Mouse (Mus musculus) heart, embryonic 15.5 days (tissue): Measurements from ENCODE around the gene Myrf. TPM values are rescaled to one million over a fixed set of nuclear protein-coding genes. Genes with fewer than 3 reads are reported as not detected.

Experiments used
- ATAC-seq: fragments of 200-750 bp; cut with Nextera tagmentation; replicated peaks from 2 replicates; pipeline ENCODE4 v1.8.0; 2017; ENCODE audit warnings: low read depth, moderate TSS enrichment; ENCODE audit not compliant: insufficient number of reproducible peaks, insufficient read depth, low FRiP score
- H3K27ac ChIP-seq: fragments of 300-500 bp; sonication (generic); 2 replicates; pipeline ENCODE4 v1.5.1; 2015; ENCODE audit warnings: mild to moderate bottlenecking, inconsistent platforms
- H3K27me3 ChIP-seq: fragments of 300-500 bp; sonication (generic); 2 replicates; pipeline ENCODE4 v1.6.1; 2015; ENCODE audit warnings: inconsistent platforms
- H3K36me3 ChIP-seq: fragments of 300-500 bp; sonication (generic); 2 replicates; pipeline ENCODE4 v1.6.1; 2015; ENCODE audit warnings: mild to moderate bottlenecking, inconsistent platforms
- H3K4me1 ChIP-seq: fragments of 300-500 bp; sonication (generic); replicated peaks from 2 replicates; pipeline ENCODE4 v1.6.1; 2015; ENCODE audit warnings: inconsistent platforms
- H3K4me2 ChIP-seq: fragments of 300-500 bp; sonication (generic); 2 replicates; pipeline ENCODE4 v1.6.1; 2015; ENCODE audit warnings: inconsistent platforms, mild to moderate bottlenecking, moderate library complexity
- H3K4me3 ChIP-seq: fragments of 300-500 bp; sonication (generic); 2 replicates; pipeline ENCODE4 v1.5.1; 2015; ENCODE audit warnings: mild to moderate bottlenecking, inconsistent platforms
- H3K9ac ChIP-seq: fragments of 300-500 bp; sonication (generic); 2 replicates; pipeline ENCODE4 v1.6.1; 2015; ENCODE audit warnings: mild to moderate bottlenecking, inconsistent platforms
- H3K9me3 ChIP-seq: fragments of 300-500 bp; sonication (generic); replicated peaks from 2 replicates; pipeline ENCODE4 v1.6.1; 2016; ENCODE audit warnings: inconsistent platforms
- WGBS: fragments of 180-500 bp; shearing (Covaris S2); methylation state at CpG from one replicate; pipeline ENCODE4 v1.1.7; 2015; ENCODE audit warnings: mixed read lengths; 5-methylcytosine and 5-hydroxymethylcytosine counted together
- polyA plus RNA-seq: library from polyadenylated mRNA; unstranded; fragments of >200 nt; fragmentation: Nextera tagmentation; extraction: Ambion mirVana; gene quantifications from 2 replicates; pipeline ENCODE4 v1.2.1, GENCODE M21; 2015

Gene Myrf
- polyA plus RNA-seq, 1 experiment from 2014 or later = 4.8 TPM

- 16% methylated on average over 6 of the region's 6 CpGs for WGBS
- Histone ChIP-seq H3K4me2 (no peak overlapping the region), H3K9me3 (no peaks in the 10 kb centered on the region), H3K4me3 (no peak overlapping the region), H3K27ac (no peak overlapping the region), H3K27me3 (peaks cover 23% of the 10 kb centered on the region; the same call in 1 of the 2 replicates), H3K4me1 (peaks cover 19% of the 10 kb centered on the region), H3K9ac (no peak overlapping the region), H3K36me3 (no peaks in the 10 kb centered on the region)
- ATAC-seq = no peak
These were observed 6.6 kb upstream of the Myrf start for GRCm38 (mm10) chr19:10247165-10247564.

GRCm38 (mm10) chr19:10244183-10244582, 3.6 kb upstream of the Myrf start:
- WGBS = 14% methylated on average over 3 of the region's 3 CpGs
- peaks cover 37% of the 10 kb centered on the region for H3K27me3 ChIP-seq

DNA sequence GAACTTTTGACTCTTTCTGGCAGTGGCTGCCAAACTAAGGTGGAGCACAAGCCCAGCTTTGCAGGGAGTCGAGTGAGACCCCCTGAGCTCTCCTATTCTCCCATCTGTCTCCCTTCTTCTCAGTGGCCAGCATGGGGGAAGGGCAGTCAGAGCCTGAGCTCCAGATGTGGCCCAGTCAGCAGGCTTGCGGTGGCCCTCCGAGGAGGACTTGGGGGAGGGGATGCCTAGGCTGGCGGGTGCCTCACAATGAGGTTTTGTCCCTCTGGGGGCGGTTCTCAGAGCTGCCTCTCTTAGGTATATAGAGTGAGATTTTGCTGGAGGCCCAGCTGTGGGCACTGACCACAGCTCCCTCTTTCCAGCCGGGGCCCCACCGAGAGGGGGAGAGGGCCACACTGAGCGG, 2.4 kb upstream of the Myrf start:
- WGBS = 22% methylated on average over 8 of the region's 8 CpGs
- no peaks in the 10 kb centered on the region for H3K36me3 ChIP-seq
- no peak overlapping the region for H3K4me2 ChIP-seq
- ATAC-seq = no peak
- peaks cover 32% of the 10 kb centered on the region for H3K4me1 ChIP-seq
- no peaks in the 10 kb centered on the region for H3K9me3 ChIP-seq
- H3K27ac ChIP-seq = no peak overlapping the region
- no peak overlapping the region for H3K4me3 ChIP-seq
- no peak overlapping the region for H3K9ac ChIP-seq
- H3K27me3 ChIP-seq = peaks cover 28% of the 10 kb centered on the region

More at GRCm38 (mm10) chr19:10244183-10244582, 3.6 kb upstream of the Myrf start:
- Histone ChIP-seq H3K36me3 (no peaks in the 10 kb centered on the region), H3K9me3 (no peaks in the 10 kb centered on the region), H3K27ac (no peak overlapping the region), H3K9ac (no peak overlapping the region), H3K4me3 (no peak overlapping the region), H3K4me2 (no peak overlapping the region), H3K4me1 (peaks cover 34% of the 10 kb centered on the region)
- ATAC-seq = no peak

GRCm38 (mm10) chr19:10239975-10240653, 434 bp downstream of the Myrf start:
- no peaks in the 10 kb centered on the region for H3K36me3 ChIP-seq
- 6% methylated on average over 18 of the region's 26 CpGs for WGBS
- ATAC-seq = no peak
- peak overlapping the region; percentile 53 for H3K9ac ChIP-seq
- peak overlapping the region; percentile 52 for H3K4me3 ChIP-seq
- peaks cover 22% of the 10 kb centered on the region for H3K4me1 ChIP-seq
- H3K27me3 ChIP-seq = peaks cover 21% of the 10 kb centered on the region
- peak overlapping the region; percentile 95 for H3K4me2 ChIP-seq
- no peaks in the 10 kb centered on the region for H3K9me3 ChIP-seq
- H3K27ac ChIP-seq = peak overlapping the region; percentile 34; the same call in 1 of the 2 replicates

DNA sequence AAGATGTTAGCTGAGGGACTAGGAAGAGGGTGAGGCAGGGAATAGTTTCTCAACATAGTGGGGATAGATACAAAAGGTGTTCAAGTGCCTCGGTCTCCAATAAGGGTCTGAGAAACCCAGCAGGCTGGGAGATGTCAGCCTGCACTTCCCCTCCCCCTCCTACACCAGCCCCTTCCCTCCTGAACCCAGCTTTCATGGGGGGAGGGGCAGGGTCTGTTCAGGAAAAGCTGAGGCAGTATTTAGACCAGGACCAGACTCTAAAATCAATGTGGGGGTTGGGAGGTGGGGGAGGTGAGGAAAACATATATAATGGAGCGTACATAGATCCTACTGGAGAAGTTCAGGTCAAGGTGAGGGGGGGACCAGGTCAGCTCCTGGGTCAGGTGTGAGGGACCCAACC, 1.1 kb downstream of the Myrf start:
- no peak overlapping the region for H3K9ac ChIP-seq
- no peaks in the 10 kb centered on the region for H3K36me3 ChIP-seq
- H3K27me3 ChIP-seq = peaks cover 21% of the 10 kb centered on the region
- H3K4me3 ChIP-seq = peak overlapping the region; percentile 52
- ATAC-seq = no peak
- WGBS = 27% methylated on average over 2 of the region's 2 CpGs
- peak overlapping the region; percentile 34; the same call in 1 of the 2 replicates for H3K27ac ChIP-seq
- peaks cover 22% of the 10 kb centered on the region for H3K4me1 ChIP-seq
- H3K4me2 ChIP-seq = peak overlapping the region; percentile 95
- no peaks in the 10 kb centered on the region for H3K9me3 ChIP-seq

GRCm38 (mm10) chr19:10238477-10238876, 2.1 kb downstream of the Myrf start:
- peak; percentile 56; the same call in 1 of the 2 replicates for ATAC-seq
- H3K4me1 ChIP-seq = peaks cover 22% of the 10 kb centered on the region
- no peak overlapping the region for H3K9ac ChIP-seq
- peaks cover 21% of the 10 kb centered on the region for H3K27me3 ChIP-seq
- H3K9me3 ChIP-seq = no peaks in the 10 kb centered on the region
- H3K4me3 ChIP-seq = no peak overlapping the region
- H3K36me3 ChIP-seq = no peaks in the 10 kb centered on the region
- peak overlapping the region; percentile 13; the same call in 1 of the 2 replicates for H3K4me2 ChIP-seq
- 32% methylated on average over 3 of the region's 3 CpGs for WGBS
- peak overlapping the region; percentile 37 for H3K27ac ChIP-seq

DNA sequence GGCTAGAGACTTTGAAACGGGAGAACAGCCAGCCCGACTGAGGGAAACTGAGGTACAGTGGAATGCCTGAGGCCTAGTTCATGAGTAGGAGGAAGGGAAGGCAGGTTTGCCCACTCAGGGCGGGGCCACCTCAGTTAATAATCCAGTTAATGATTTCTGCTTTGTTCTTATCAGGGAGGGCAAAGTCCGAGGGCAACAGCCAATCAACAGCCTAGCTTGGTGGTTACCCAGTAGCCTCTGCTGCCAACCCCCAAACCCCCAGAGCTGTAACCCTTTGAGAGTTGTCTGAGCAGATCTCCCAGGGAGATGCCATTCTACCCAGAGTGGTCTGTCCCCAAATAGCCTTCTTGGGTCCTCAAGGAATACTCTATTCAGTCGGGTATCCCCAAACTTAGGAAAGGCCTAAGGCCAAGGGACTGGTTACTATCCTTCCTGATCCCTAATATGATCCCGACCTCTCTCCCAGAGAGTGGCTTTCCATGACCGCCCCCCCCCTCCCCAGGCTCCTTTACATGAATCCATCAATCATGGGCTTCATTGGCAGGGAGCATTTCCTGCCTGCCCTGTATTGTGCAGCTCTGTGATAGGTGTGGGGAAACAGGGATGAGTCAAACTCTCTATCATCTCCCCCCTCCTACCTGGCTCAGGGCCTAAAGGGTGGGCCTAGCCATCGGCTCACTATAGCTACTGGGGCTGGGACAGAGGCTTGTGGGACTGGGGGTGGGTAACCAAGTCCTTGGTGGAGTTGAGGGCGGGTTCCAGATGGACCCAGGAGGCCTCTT, 4.6 kb downstream of the Myrf start:
- Histone ChIP-seq H3K4me3 (no peak overlapping the region), H3K27ac (no peak overlapping the region), H3K4me1 (peaks cover 24% of the 10 kb centered on the region), H3K36me3 (no peaks in the 10 kb centered on the region), H3K27me3 (peaks cover 26% of the 10 kb centered on the region), H3K9me3 (no peaks in the 10 kb centered on the region), H3K4me2 (no peak overlapping the region), H3K9ac (no peak overlapping the region)
- WGBS = 71% methylated on average over 9 of the region's 9 CpGs
- ATAC-seq = no peak

DNA sequence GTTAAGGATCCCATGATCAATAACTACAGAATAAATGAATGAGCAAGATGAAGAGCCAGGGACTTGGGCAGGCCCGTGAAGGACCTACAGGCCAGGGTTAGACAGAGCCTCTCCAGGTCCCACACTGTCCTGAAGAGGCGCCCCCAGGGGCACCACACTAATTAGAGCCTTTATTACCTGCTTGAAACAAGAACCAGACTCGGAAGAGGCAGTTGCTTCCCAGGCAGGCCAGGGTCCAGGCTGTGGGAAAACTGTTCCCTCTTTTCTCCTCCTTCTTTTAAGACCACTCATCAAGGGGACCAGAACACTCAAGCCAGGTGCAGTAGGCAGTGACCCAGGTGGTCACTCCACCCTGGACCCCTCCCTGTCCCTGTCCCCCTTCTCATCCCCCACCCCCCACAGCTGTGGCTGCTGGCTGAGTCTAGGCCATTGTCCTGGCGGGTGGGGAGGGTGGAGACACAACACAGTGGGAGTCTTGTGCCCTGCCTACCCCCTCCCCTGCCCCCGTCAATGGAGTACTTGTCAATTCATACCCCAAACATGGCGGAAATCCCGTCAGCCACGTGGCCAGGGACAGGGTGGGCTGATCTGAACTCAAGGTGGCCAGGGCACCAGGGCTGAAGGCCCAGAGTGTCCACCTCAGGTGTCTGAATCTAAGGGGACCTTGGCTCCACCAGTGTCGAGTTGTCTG, 8.1 kb downstream of the Myrf start:
- Histone ChIP-seq H3K36me3 (no peaks in the 10 kb centered on the region), H3K4me3 (no peak overlapping the region), H3K4me2 (no peak overlapping the region), H3K27me3 (peaks cover 17% of the 10 kb centered on the region), H3K4me1 (peaks cover 7% of the 10 kb centered on the region; the same call in 1 of the 2 replicates), H3K9ac (no peak overlapping the region), H3K27ac (no peak overlapping the region), H3K9me3 (no peaks in the 10 kb centered on the region)
- no peak for ATAC-seq
- WGBS = 51% methylated on average over 9 of the region's 9 CpGs

GRCm38 (mm10) chr19:10231871-10232270, 8.7 kb downstream of the Myrf start:
- WGBS = 34% methylated on average over 5 of the region's 5 CpGs

DNA sequence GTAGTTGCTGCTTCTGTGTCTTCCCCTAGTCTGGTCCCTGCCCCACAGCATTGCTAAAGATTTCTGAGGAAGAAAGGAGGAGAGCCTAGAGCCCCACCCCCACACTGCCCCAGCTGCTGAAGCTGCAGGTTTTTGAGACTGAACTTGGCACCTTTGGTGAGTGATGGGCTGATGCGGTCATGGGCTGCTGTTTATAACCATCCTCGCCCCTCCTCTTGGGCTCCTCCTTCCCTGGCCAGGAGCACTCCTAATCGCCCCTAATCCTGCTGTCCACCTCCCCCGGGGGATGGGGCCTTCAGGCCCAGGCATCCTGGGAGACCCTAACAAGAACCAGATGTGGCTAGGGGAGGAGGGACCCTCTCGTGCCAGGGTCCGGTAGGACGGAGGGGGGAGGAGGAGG, 9.5 kb downstream of the Myrf start:
- Histone ChIP-seq H3K27ac (no peak overlapping the region), H3K27me3 (peaks cover 14% of the 10 kb centered on the region), H3K9ac (no peak overlapping the region), H3K36me3 (no peaks in the 10 kb centered on the region), H3K9me3 (no peaks in the 10 kb centered on the region), H3K4me3 (no peak overlapping the region), H3K4me1 (peaks cover 7% of the 10 kb centered on the region; the same call in 1 of the 2 replicates), H3K4me2 (no peak overlapping the region)
- 27% methylated on average over 7 of the region's 7 CpGs for WGBS
- ATAC-seq = peak; percentile 34; the same call in 1 of the 2 replicates

More at GRCm38 (mm10) chr19:10231871-10232270, 8.7 kb downstream of the Myrf start:
- no peak for ATAC-seq
- peaks cover 7% of the 10 kb centered on the region; the same call in 1 of the 2 replicates for H3K4me1 ChIP-seq
- H3K27me3 ChIP-seq = peaks cover 17% of the 10 kb centered on the region
- no peak overlapping the region for H3K4me2 ChIP-seq
- H3K27ac ChIP-seq = no peak overlapping the region
- H3K9me3 ChIP-seq = no peaks in the 10 kb centered on the region
- no peak overlapping the region for H3K4me3 ChIP-seq
- no peak overlapping the region for H3K9ac ChIP-seq
- no peaks in the 10 kb centered on the region for H3K36me3 ChIP-seq

DNA sequence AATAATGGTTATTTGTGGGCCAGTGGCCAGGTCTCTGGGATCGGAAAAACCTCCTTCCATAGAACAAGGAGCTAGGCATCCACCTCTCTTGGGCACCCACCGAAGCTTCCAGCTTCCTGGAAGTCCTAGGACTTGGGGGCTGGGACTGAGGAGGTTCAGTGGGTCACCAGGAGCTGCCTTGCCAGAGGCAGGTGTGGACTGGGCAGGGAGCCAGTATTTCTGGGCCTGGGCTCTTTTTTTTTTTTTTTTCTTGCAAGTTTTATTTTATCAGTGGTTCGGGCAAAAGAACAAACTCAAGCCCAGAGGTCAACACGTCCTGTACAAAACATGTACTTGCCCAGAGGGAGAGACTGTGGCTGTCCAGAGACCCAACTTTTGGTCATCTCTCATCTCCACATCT, 14.8 kb downstream of the Myrf start:
- H3K9ac ChIP-seq = no peak overlapping the region
- H3K9me3 ChIP-seq = no peaks in the 10 kb centered on the region
- H3K4me3 ChIP-seq = no peak overlapping the region
- no peak overlapping the region for H3K27ac ChIP-seq
- ATAC-seq = no peak
- peaks cover 4% of the 10 kb centered on the region; the same call in 1 of the 2 replicates for H3K27me3 ChIP-seq
- WGBS = 42% methylated on average over 4 of the region's 4 CpGs
- H3K4me2 ChIP-seq = no peak overlapping the region
- H3K36me3 ChIP-seq = no peaks in the 10 kb centered on the region
- H3K4me1 ChIP-seq = peaks cover 14% of the 10 kb centered on the region
